Mouse (Mus musculus): ENCODE data around the gene Mpnd. TPM values are rescaled to one million over a fixed set of nuclear protein-coding genes. Genes with fewer than 3 reads are reported as not detected.
A peak's percentile ranks its signal among the peaks of the same experiment; 100 is the strongest.

The Mpnd gene
- polyA plus RNA-seq, 1 experiment from 2014 or later = 150 TPM

DNA sequence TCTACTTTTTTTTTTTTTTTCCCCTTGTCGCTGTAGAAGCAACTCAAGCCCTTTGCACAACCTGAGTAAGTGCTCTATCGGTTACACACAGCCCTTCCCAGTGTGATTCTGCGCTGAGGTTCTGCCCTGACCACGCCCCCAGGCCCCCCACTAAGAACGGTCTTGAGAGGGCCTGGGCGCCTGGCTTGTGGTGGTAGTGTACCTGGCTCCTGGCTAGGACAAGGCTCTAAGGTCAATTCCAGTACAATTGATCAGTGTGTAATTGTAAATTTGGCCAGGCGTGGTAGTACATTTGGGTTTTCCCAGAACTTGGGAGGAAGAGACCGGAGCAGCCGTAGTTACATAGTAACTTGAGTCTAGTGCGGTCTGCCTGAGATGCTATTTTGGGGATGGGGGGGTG, 1.4 kb downstream of the Mpnd start:
- no peaks in the 10 kb centered on the region for H3K9me3 ChIP-seq (ENCODE audit: control insufficient read depth, low read length)
- H3K4me1 ChIP-seq (ENCODE audit: control insufficient read depth, insufficient read depth, low read length) = peaks cover 25% of the 10 kb centered on the region
- H3K4me3 ChIP-seq (ENCODE audit: low read depth, low read length) = no peak overlapping the region
- no peak overlapping the region for H3K9ac ChIP-seq (replicated peaks; ENCODE audit: low read depth, low read length)
- H3K4me2 ChIP-seq (ENCODE audit: low read depth, low read length) = no peak overlapping the region
- H3K27me3 ChIP-seq (ENCODE audit: control insufficient read depth, insufficient read depth, low read length) = no peaks in the 10 kb centered on the region
- no peak for ATAC-seq (ENCODE audit: low read depth)
- H3K36me3 ChIP-seq (ENCODE audit: control insufficient read depth, insufficient read depth, low read length) = peaks cover 8% of the 10 kb centered on the region; the same call in 1 of the 2 replicates
- no peak overlapping the region for H3K27ac ChIP-seq (ENCODE audit: low read depth, low read length)
- 59% methylated on average over 10 of the region's 10 CpGs for WGBS

DNA sequence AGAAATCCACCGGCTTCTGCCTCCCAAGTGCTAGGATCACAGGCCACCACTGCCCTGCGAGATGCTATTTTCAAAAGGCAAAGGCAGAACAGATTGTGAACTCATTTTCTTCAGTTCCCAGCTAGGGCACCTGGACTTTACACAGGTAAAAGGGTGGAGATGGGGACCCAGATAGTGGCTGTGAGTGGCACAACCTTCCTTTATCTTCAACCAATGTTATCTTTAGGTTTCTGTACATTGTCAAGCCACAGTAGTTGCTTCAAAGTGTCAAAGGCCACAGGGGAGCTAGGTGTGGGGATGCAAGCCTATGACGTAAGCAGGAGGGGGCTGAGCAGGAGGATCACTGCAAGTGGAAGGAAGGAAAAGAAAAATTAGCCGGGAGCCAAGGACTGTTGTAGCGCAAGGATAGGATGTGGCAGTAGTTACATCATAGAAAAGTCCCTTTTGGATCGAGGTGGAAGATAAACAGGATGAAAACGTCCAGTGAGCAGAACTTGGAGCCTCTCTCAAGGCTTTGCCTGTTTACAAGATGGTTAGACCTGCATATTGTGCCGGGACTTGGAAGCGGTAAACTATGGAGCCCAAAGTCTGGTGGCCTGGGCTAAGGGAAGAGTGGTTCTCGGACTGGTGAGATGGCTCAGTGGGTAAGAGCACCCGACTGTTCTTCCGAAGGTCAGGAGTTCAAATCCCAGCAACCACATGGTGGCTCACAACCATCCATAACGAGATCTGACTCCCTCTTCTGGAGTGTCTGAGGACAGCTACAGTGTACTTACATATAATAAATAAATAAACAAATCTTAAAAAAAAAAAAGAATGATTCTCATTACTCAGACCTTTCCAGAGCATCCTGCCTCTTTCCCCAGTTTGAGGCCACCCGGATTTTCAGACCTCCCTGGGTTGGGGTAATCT, 2.2 kb downstream of the Mpnd start:
- peak overlapping the region; percentile 98 for H3K27ac ChIP-seq (ENCODE audit: low read depth, low read length)
- peak; percentile 22 for ATAC-seq (ENCODE audit: low read depth)
- H3K4me3 ChIP-seq (ENCODE audit: low read depth, low read length) = peak overlapping the region; percentile 81
- H3K27me3 ChIP-seq (ENCODE audit: control insufficient read depth, insufficient read depth, low read length) = no peaks in the 10 kb centered on the region
- peak overlapping the region; percentile 99 for H3K4me2 ChIP-seq (ENCODE audit: low read depth, low read length)
- no peaks in the 10 kb centered on the region for H3K9me3 ChIP-seq (ENCODE audit: control insufficient read depth, low read length)
- peaks cover 13% of the 10 kb centered on the region; the same call in 1 of the 2 replicates for H3K36me3 ChIP-seq (ENCODE audit: control insufficient read depth, insufficient read depth, low read length)
- peak overlapping the region; percentile 8 for H3K9ac ChIP-seq (replicated peaks; ENCODE audit: low read depth, low read length)
- peaks cover 25% of the 10 kb centered on the region for H3K4me1 ChIP-seq (ENCODE audit: control insufficient read depth, insufficient read depth, low read length)
- WGBS = 35% methylated on average over 13 of the region's 14 CpGs

DNA sequence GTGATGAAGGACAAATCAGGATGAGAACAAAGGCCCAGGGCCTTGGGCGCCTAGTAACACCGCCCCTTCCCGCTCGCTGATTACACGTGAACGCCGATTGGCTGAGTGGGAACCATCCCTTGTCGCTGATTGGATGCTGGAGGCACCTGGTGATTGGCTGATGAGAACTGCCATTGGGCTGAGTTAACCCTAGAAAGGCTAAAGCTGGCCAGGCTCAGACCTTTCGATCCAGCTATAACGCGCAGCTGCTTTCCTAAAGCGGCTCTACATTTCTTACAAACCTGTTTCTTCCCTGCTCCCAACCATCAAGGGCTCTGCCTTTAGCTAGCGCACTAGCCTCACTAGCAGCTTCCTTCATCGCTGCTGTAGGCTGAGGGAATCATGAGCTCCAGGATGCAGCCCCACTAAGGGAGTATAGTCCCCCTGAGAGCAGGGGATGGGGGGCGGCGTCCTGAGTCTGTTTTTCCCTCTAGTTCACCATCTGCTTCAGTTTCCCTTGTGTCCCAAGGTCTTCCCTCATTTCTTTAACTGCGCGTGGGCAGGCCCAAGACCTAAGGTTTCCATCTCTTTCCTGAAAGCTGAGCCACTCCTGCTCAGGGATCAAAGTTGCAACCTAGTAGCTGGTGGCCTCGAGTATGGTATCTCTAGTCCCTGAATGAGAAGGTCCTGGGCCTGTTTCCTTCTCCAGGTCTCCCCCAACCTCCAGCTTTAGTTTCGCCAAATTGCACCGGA, 3.0 kb downstream of the Mpnd start:
- peak overlapping the region; percentile 98 for H3K27ac ChIP-seq (ENCODE audit: low read depth, low read length)
- no peaks in the 10 kb centered on the region for H3K9me3 ChIP-seq (ENCODE audit: control insufficient read depth, low read length)
- H3K27me3 ChIP-seq (ENCODE audit: control insufficient read depth, insufficient read depth, low read length) = no peaks in the 10 kb centered on the region
- peaks cover 25% of the 10 kb centered on the region for H3K4me1 ChIP-seq (ENCODE audit: control insufficient read depth, insufficient read depth, low read length)
- under 1% methylated on average over 21 of the region's 21 CpGs for whole genome bisulfite sequencing
- H3K4me2 ChIP-seq (ENCODE audit: low read depth, low read length) = peak overlapping the region; percentile 99
- H3K4me3 ChIP-seq (ENCODE audit: low read depth, low read length) = peak overlapping the region; percentile 81
- peak overlapping the region; percentile 84 for H3K9ac ChIP-seq (replicated peaks; ENCODE audit: low read depth, low read length)
- peaks cover 18% of the 10 kb centered on the region for H3K36me3 ChIP-seq (ENCODE audit: control insufficient read depth, insufficient read depth, low read length)
- ATAC-seq (ENCODE audit: low read depth) = peak; percentile 93

DNA sequence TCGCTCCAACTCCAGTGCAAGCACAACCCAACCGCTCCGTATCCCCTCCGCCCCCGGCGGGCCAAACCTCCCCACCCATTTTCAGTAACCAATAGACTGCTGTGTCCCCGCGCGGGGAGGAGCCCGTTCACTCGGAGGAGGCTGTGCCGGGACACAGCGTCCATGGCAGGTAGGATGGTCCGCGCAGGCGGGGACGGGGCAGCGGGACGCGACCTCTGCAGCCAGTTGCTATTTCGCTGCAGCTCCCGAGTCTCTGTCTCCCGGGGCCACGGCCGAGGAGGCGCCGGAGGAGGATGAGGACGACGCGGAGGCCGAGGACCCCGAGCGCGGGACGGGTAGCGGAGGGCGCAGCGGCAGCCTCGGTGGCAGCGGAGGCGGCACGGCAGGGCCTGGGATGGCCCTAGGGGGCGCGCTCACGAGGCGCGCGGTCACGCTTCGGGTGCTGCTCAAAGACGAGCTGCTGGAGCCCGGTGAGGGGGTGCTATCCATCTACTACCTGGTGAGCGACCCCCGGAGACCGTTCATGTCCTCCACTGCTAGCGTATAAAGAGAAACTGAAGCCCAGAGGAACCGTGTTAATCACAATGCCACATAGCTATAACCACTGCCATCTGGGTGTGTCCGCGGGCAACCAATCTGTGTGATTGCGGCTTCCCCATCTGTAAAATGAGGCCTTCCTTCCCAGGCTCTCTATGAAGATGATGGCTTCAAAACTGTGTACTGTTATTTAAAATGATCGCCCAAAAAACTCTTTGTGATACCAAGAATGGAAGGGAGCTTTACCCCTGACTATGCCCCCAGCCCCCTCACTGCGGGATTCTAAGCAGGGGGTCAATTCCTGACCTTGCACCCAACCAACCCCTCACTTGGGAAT, 3.8 kb downstream of the Mpnd start:
- peaks cover 19% of the 10 kb centered on the region for H3K36me3 ChIP-seq (ENCODE audit: control insufficient read depth, insufficient read depth, low read length)
- 1% methylated on average over 61 of the region's 62 CpGs for WGBS
- peaks cover 25% of the 10 kb centered on the region for H3K4me1 ChIP-seq (ENCODE audit: control insufficient read depth, insufficient read depth, low read length)
- H3K4me2 ChIP-seq (ENCODE audit: low read depth, low read length) = peak overlapping the region; percentile 99
- ATAC-seq (ENCODE audit: low read depth) = peak; percentile 90
- H3K27ac ChIP-seq (ENCODE audit: low read depth, low read length) = peak overlapping the region; percentile 98
- peak overlapping the region; percentile 81 for H3K4me3 ChIP-seq (ENCODE audit: low read depth, low read length)
- no peaks in the 10 kb centered on the region for H3K9me3 ChIP-seq (ENCODE audit: control insufficient read depth, low read length)
- no peaks in the 10 kb centered on the region for H3K27me3 ChIP-seq (ENCODE audit: control insufficient read depth, insufficient read depth, low read length)
- peak overlapping the region; percentile 84 for H3K9ac ChIP-seq (replicated peaks; ENCODE audit: low read depth, low read length)

DNA sequence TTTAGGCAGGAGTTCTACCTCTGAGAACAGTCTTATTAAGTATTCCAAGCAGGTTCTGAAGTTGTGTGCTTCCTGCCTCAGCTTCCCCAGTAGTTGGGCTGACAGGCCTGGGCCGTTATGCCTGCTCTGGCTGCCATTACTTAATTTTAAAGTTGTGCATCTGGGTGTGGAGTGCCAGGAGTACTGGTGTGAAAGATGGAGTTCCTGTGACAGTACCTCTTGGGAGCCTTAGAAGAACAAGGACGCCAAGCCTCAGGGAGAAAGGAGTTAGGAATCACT, 4.4 kb downstream of the Mpnd start:
- WGBS = 46% methylated on average over 2 of the region's 2 CpGs

DNA sequence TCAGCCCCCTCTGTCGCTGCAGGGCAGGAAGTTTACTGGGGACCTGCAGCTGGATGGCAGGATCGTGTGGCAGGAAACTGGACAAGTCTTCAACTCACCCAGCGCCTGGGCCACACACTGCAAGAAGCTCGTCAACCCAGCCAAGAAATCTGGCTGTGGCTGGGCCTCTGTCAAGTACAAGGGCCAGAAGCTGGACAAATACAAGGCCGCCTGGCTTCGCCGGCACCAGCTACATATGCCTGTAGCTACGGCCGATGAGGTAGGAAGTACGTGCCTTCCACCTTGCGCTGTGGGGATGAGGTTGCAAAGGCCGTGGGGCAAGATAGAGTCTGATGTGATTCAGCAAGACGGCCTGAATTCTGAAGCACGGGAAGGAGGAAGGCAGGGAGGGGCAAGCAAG, 4.7 kb downstream of the Mpnd start:
- H3K9ac ChIP-seq (replicated peaks; ENCODE audit: low read depth, low read length) = peak overlapping the region; percentile 84
- H3K36me3 ChIP-seq (ENCODE audit: control insufficient read depth, insufficient read depth, low read length) = peaks cover 24% of the 10 kb centered on the region
- ATAC-seq (ENCODE audit: low read depth) = no peak
- no peaks in the 10 kb centered on the region for H3K27me3 ChIP-seq (ENCODE audit: control insufficient read depth, insufficient read depth, low read length)
- no peak overlapping the region; the same call in 1 of the 2 replicates for H3K27ac ChIP-seq (ENCODE audit: low read depth, low read length)
- peak overlapping the region; percentile 81 for H3K4me3 ChIP-seq (ENCODE audit: low read depth, low read length)
- H3K4me1 ChIP-seq (ENCODE audit: control insufficient read depth, insufficient read depth, low read length) = peaks cover 25% of the 10 kb centered on the region
- H3K4me2 ChIP-seq (ENCODE audit: low read depth, low read length) = peak overlapping the region; percentile 99
- 72% methylated on average over 14 of the region's 14 CpGs for WGBS
- no peaks in the 10 kb centered on the region for H3K9me3 ChIP-seq (ENCODE audit: control insufficient read depth, low read length)

More for the DNA sequence above, 4.4 kb downstream of the Mpnd start:
- Histone ChIP-seq H3K27me3 (ENCODE audit: control insufficient read depth, insufficient read depth, low read length) (no peaks in the 10 kb centered on the region), H3K36me3 (ENCODE audit: control insufficient read depth, insufficient read depth, low read length) (peaks cover 21% of the 10 kb centered on the region), H3K4me3 (ENCODE audit: low read depth, low read length) (peak overlapping the region; percentile 81), H3K27ac (ENCODE audit: low read depth, low read length) (peak overlapping the region; percentile 98), H3K9me3 (ENCODE audit: control insufficient read depth, low read length) (no peaks in the 10 kb centered on the region), H3K4me1 (ENCODE audit: control insufficient read depth, insufficient read depth, low read length) (peaks cover 25% of the 10 kb centered on the region), H3K4me2 (ENCODE audit: low read depth, low read length) (peak overlapping the region; percentile 99), H3K9ac (replicated peaks; ENCODE audit: low read depth, low read length) (peak overlapping the region; percentile 84)
- no peak for ATAC-seq (ENCODE audit: low read depth)

DNA sequence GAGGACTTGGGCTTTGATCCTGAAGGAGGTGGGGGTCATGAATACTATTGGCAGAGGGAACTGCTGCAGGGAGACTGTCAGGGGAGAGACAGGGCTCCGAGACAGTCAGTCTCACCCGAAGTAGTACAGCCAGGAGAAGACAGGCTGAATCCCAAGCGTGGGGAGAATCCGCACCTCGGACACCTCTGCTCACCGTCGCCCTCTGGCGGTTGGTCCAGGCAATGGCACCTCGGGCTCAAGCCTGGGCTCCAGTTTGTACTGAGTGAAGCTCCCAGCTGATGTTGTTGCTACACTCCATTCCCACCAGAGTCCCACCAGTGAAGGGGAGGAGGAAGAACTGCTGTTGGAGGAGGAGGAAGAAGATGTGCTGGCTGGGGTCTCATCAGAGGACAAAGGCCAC, 5.2 kb downstream of the Mpnd start:
- no peak overlapping the region; the same call in 1 of the 2 replicates for H3K9ac ChIP-seq (replicated peaks; ENCODE audit: low read depth, low read length)
- peak overlapping the region; percentile 99 for H3K4me2 ChIP-seq (ENCODE audit: low read depth, low read length)
- peaks cover 29% of the 10 kb centered on the region for H3K36me3 ChIP-seq (ENCODE audit: control insufficient read depth, insufficient read depth, low read length)
- no peak overlapping the region for H3K27ac ChIP-seq (ENCODE audit: low read depth, low read length)
- no peak for ATAC-seq (ENCODE audit: low read depth)
- H3K27me3 ChIP-seq (ENCODE audit: control insufficient read depth, insufficient read depth, low read length) = no peaks in the 10 kb centered on the region
- H3K9me3 ChIP-seq (ENCODE audit: control insufficient read depth, low read length) = no peaks in the 10 kb centered on the region
- peaks cover 25% of the 10 kb centered on the region for H3K4me1 ChIP-seq (ENCODE audit: control insufficient read depth, insufficient read depth, low read length)
- 7% methylated on average over 9 of the region's 9 CpGs for WGBS
- peak overlapping the region; percentile 81 for H3K4me3 ChIP-seq (ENCODE audit: low read depth, low read length)

DNA sequence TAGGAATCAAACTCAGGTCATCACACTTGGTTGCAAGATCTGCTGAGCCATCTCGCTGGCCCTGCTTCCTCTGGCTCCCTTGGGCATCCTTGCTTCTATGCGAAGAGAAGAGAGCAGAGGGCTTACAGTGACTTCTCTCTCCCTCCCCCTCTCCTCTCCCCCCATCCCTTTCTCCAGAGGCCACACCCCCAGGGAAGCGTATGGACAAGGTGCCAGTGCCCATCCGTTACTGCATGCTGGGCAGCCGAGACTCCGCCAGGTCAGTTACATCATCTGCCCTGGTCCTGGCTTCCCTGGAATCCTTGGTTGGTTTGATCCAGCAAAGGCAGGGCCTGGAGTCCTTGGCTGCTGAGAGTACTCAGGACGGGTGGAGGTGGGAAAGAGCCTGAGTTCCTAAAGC, 5.9 kb downstream of the Mpnd start:
- ATAC-seq (ENCODE audit: low read depth) = no peak
- no peak overlapping the region for H3K4me3 ChIP-seq (ENCODE audit: low read depth, low read length)
- peaks cover 36% of the 10 kb centered on the region for H3K36me3 ChIP-seq (ENCODE audit: control insufficient read depth, insufficient read depth, low read length)
- no peak overlapping the region for H3K9ac ChIP-seq (replicated peaks; ENCODE audit: low read depth, low read length)
- H3K4me1 ChIP-seq (ENCODE audit: control insufficient read depth, insufficient read depth, low read length) = peaks cover 25% of the 10 kb centered on the region
- H3K27ac ChIP-seq (ENCODE audit: low read depth, low read length) = no peak overlapping the region
- H3K27me3 ChIP-seq (ENCODE audit: control insufficient read depth, insufficient read depth, low read length) = no peaks in the 10 kb centered on the region
- H3K9me3 ChIP-seq (ENCODE audit: control insufficient read depth, low read length) = no peaks in the 10 kb centered on the region
- WGBS = 86% methylated on average over 7 of the region's 7 CpGs
- no peak overlapping the region for H3K4me2 ChIP-seq (ENCODE audit: low read depth, low read length)
